Comparison of ENCODE assay signal across 8 mouse cellular contexts in genomic region chr10:26773541-26773940, GRCm38 (mm10). TPM values are rescaled to one million over a fixed set of nuclear protein-coding genes. Genes with fewer than 3 reads are reported as not detected.
DNase-seq lines count a peak whose midpoint lies in the region; ATAC-seq and TF ChIP-seq lines count a peak whose summit lies in the region.

No protein-coding gene starts in this region.

- no peak for ATAC-seq in lung, embryonic 15.5 days (ENCODE audit: borderline replicate concordance, extremely low read depth, low FRiP score, low TSS enrichment)
- ATAC-seq in heart, embryonic 16.5 days (replicated peaks; ENCODE audit: extremely low read depth, insufficient read depth, low FRiP score), result no peak
- ATAC-seq in limb, embryonic 12.5 days (ENCODE audit: insufficient number of reproducible peaks, insufficient read depth, low FRiP score, low TSS enrichment, low read depth), result no peak

- DNase-seq in lung, postnatal 4 days, result no peak
- DNase-seq in layer of hippocampus, adult 9-10 months (ENCODE audit: low spot score), result no peak
- no peak for DNase-seq in cerebellum, postnatal 25 days
- no peak for DNase-seq in urinary bladder, postnatal 10 days (ENCODE audit: low spot score)

- H3K36me3 ChIP-seq in lung, embryonic 15.5 days, result no peaks in the 10 kb centered on the region
- no peaks in the 10 kb centered on the region for H3K36me3 ChIP-seq in heart, embryonic 16.5 days (ENCODE audit: control insufficient read depth, insufficient read depth)
- H3K36me3 ChIP-seq in limb, embryonic 12.5 days, result no peaks in the 10 kb centered on the region
- H3K36me3 ChIP-seq in small intestine, adult 2 months (ENCODE audit: control insufficient read depth, insufficient read depth, low read length), result no peaks in the 10 kb centered on the region

- TF ChIP-seq POLR2A in small intestine, adult 2 months (IDR thresholded peaks at IDR 0.05; ENCODE audit: low read depth, low read length), result no peak

- WGBS in lung, embryonic 15.5 days, result 35% methylated on average over 5 of the region's 5 CpGs
- 43% methylated on average over 5 of the region's 5 CpGs for WGBS in heart, embryonic 16.5 days
- 56% methylated on average over 5 of the region's 5 CpGs for WGBS in limb, embryonic 12.5 days
- WGBS in small intestine, adult 2 months, result 18% methylated on average over 5 of the region's 5 CpGs

- H3K27ac ChIP-seq in lung, embryonic 15.5 days, result peak overlapping the region; percentile 97
- peak overlapping the region; percentile 99 for H3K27ac ChIP-seq in heart, embryonic 16.5 days (ENCODE audit: low read length)
- no peak overlapping the region for H3K27ac ChIP-seq in limb, embryonic 12.5 days
- peak overlapping the region; percentile 98 for H3K27ac ChIP-seq in small intestine, adult 2 months (ENCODE audit: insufficient read depth, low read depth, low read length)

- H3K27me3 ChIP-seq in lung, embryonic 15.5 days, result no peaks in the 10 kb centered on the region
- no peaks in the 10 kb centered on the region for H3K27me3 ChIP-seq in heart, embryonic 16.5 days (ENCODE audit: control insufficient read depth, insufficient read depth, low read length)
- H3K27me3 ChIP-seq in limb, embryonic 12.5 days, result no peaks in the 10 kb centered on the region
- no peaks in the 10 kb centered on the region for H3K27me3 ChIP-seq in small intestine, adult 2 months (ENCODE audit: control insufficient read depth, insufficient read depth, low read length)

- no peak for TF ChIP-seq CTCF in small intestine, adult 2 months (IDR thresholded peaks at IDR 0.05; ENCODE audit: extremely low read depth, insufficient read length, insufficient replicate concordance, low read depth, low read length)

- H3K4me3 ChIP-seq in lung, embryonic 15.5 days, result peak overlapping the region; percentile 60
- H3K4me3 ChIP-seq in heart, embryonic 16.5 days (ENCODE audit: low read length), result peak overlapping the region; percentile 91
- H3K4me3 ChIP-seq in limb, embryonic 12.5 days (replicated peaks), result peak overlapping the region; percentile 55
- peak overlapping the region; percentile 47 for H3K4me3 ChIP-seq in small intestine, adult 2 months (ENCODE audit: low read depth, low read length)

- H3K9ac ChIP-seq in lung, embryonic 15.5 days, result peak overlapping the region; percentile 49
- peak overlapping the region; percentile 89 for H3K9ac ChIP-seq in heart, embryonic 16.5 days (ENCODE audit: low read length)
- H3K9ac ChIP-seq in limb, embryonic 12.5 days (replicated peaks), result no peak overlapping the region

- peak overlapping the region; percentile 82 for H3K4me2 ChIP-seq in lung, embryonic 15.5 days
- H3K4me2 ChIP-seq in heart, embryonic 16.5 days (ENCODE audit: low read depth, low read length), result peak overlapping the region; percentile 92
- peak overlapping the region; percentile 84 for H3K4me2 ChIP-seq in limb, embryonic 12.5 days

- no peaks in the 10 kb centered on the region for H3K9me3 ChIP-seq in lung, embryonic 15.5 days
- H3K9me3 ChIP-seq in heart, embryonic 16.5 days (replicated peaks; ENCODE audit: control insufficient read depth, low read length), result 0 out of 2 replicates have a peak, but pooled peaks cover 3% of the 10 kb centered on the region
- H3K9me3 ChIP-seq in limb, embryonic 12.5 days, result no peaks in the 10 kb centered on the region

- peaks cover 16% of the 10 kb centered on the region; the same call in 1 of the 2 replicates for H3K4me1 ChIP-seq in lung, embryonic 15.5 days
- H3K4me1 ChIP-seq in heart, embryonic 16.5 days (ENCODE audit: control insufficient read depth, insufficient read depth, low read length), result peaks cover 21% of the 10 kb centered on the region
- H3K4me1 ChIP-seq in limb, embryonic 12.5 days (replicated peaks), result peaks cover 16% of the 10 kb centered on the region; the same call in 1 of the 2 replicates
- H3K4me1 ChIP-seq in small intestine, adult 2 months (ENCODE audit: control insufficient read depth, insufficient read depth, insufficient read length, low read length), result peaks cover 19% of the 10 kb centered on the region; the same call in 1 of the 2 replicates

RNA-seq across cellular contexts. Expression of gene Arhgap18, which starts 20.3 kb away (rescaled TPM):
- 50.5 and 54.5 TPM in 2 replicates for polyA plus RNA-seq in lung, embryonic 15.5 days (2015; fragmentation: Nextera tagmentation; extraction: Ambion mirVana)
- polyA plus RNA-seq in heart, embryonic 16.5 days (2015; fragmentation: Nextera tagmentation; extraction: Ambion mirVana), result 39.6 and 42.4 TPM in 2 replicates
- 16.6 and 20.5 TPM in 2 replicates for polyA plus RNA-seq in limb, embryonic 12.5 days (2016; fragmentation: Nextera tagmentation; extraction: Ambion mirVana)
- 0.96 and 2.6 TPM in 2 replicates for polyA plus RNA-seq in small intestine, adult 2 months (2012; rRNA removed)
